Mouse (Mus musculus) limb, embryonic 13.5 days (tissue): ENCODE measurements at regions not wholly inside any gene's neighbourhood (a gene's known extent, or its start where the extent isn't known, plus 50 kb on each side); places are given as distances from the start of the nearest gene placed in this dataset.

Source experiments
- ATAC-seq: fragments of 200-750 bp; cut with Nextera tagmentation; 2 replicates; pipeline ENCODE4 v1.8.0; 2017; ENCODE audit warnings: low read depth, moderate number of reproducible peaks, moderate TSS enrichment; ENCODE audit not compliant: low FRiP score
- H3K27ac ChIP-seq: fragments of 300-500 bp; sonication (generic); 2 replicates; pipeline ENCODE4 v1.5.1; 2015; ENCODE audit warnings: inconsistent platforms, mild to moderate bottlenecking, moderate library complexity
- H3K27me3 ChIP-seq: fragments of 300-500 bp; sonication (generic); 2 replicates; pipeline ENCODE4 v1.6.1; 2015; ENCODE audit warnings: mild to moderate bottlenecking, inconsistent platforms
- H3K36me3 ChIP-seq: fragments of 300-500 bp; sonication (generic); 2 replicates; pipeline ENCODE4 v1.6.1; 2015; ENCODE audit warnings: inconsistent platforms, mild to moderate bottlenecking, moderate library complexity
- H3K4me1 ChIP-seq: fragments of 300-500 bp; sonication (generic); 2 replicates; pipeline ENCODE4 v1.6.1; 2015; ENCODE audit warnings: inconsistent platforms
- H3K4me2 ChIP-seq: fragments of 300-500 bp; sonication (generic); replicated peaks from 2 replicates; pipeline ENCODE4 v1.6.1; 2015; ENCODE audit warnings: inconsistent platforms, mild to moderate bottlenecking, moderate library complexity
- H3K4me3 ChIP-seq: fragments of 300-500 bp; sonication (generic); 2 replicates; pipeline ENCODE4 v1.5.1; 2015; ENCODE audit warnings: moderate library complexity, mild to moderate bottlenecking, inconsistent platforms
- H3K9ac ChIP-seq: fragments of 300-500 bp; sonication (generic); 2 replicates; pipeline ENCODE4 v1.6.1; 2015; ENCODE audit warnings: mild to moderate bottlenecking, inconsistent platforms
- H3K9me3 ChIP-seq: fragments of 300-500 bp; sonication (generic); 2 replicates; pipeline ENCODE4 v1.6.1; 2016; ENCODE audit warnings: inconsistent platforms
- WGBS: fragments of 180-500 bp; shearing (Covaris S2); methylation state at CpG from one replicate; pipeline ENCODE4 v1.1.7; 2015; 5-methylcytosine and 5-hydroxymethylcytosine counted together

DNA sequence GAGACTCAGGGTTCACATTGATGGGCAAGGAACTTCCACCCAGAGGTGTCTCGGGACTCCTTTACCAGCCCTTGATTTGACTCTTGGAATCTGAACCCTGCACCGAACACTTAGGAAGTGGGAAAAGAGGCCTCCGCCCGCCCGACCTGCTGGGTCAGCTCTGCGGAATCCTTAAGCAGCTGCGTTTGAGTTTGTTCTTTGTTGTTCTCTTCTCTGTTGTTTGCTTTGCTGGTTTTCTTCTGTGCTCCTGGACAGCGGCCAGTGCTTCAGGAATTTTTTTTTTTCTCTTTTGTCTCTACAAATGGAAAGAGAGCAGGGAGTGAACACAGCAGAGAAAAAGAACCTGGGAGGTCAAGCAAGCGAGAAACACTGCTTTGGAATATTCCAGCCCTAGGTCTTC lies 55.1 kb upstream of the Habp2 start:
- peak; percentile 30; the same call in 1 of the 2 replicates for ATAC-seq
- Histone ChIP-seq H3K4me3 (no peak overlapping the region), H3K9me3 (peaks cover 4% of the 10 kb centered on the region; the same call in 1 of the 2 replicates), H3K27ac (peak overlapping the region; percentile 44; the same call in 1 of the 2 replicates), H3K9ac (no peak overlapping the region), H3K27me3 (peaks cover 5% of the 10 kb centered on the region; the same call in 1 of the 2 replicates), H3K4me1 (peaks cover 40% of the 10 kb centered on the region), H3K36me3 (no peaks in the 10 kb centered on the region), H3K4me2 (no peak overlapping the region)
- WGBS: 52% methylated on average over 9 of the region's 9 CpGs

- WGBS: 35% methylated on average over 7 of the region's 7 CpGs
- ATAC-seq: peak; percentile 38
- Histone ChIP-seq H3K4me2 (no peak overlapping the region), H3K4me1 (peaks cover 40% of the 10 kb centered on the region), H3K27me3 (peaks cover 3% of the 10 kb centered on the region; the same call in 1 of the 2 replicates), H3K9ac (no peak overlapping the region), H3K9me3 (peaks cover 4% of the 10 kb centered on the region; the same call in 1 of the 2 replicates), H3K27ac (0 out of 2 replicates have a peak overlapping the region, but pooled peaks have one; percentile 6), H3K36me3 (no peaks in the 10 kb centered on the region), H3K4me3 (no peak overlapping the region)
These were observed 54.7 kb upstream of the Habp2 start for GRCm38 (mm10) chr19:56232269-56232668.

DNA sequence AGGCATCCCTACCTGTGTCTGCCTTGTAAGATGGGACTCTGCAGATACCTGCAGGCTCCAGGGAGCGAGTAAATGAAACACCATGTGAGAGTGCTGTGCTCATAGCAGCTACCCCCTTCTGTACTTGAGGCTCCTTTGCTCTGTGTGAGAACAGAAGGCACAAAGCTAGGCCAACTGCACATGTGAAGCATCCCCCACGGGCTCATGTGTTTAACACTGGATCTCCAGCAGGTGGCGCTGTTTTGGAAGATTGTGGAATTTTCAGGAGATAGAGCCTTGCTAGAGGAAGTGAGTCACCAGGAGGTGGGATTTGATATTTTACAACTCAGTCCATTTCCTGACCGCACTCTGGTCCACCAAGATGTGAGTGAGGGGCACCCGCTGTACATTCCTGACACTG lies 54.0 kb upstream of the Habp2 start:
- Histone ChIP-seq H3K4me3 (no peak overlapping the region), H3K9me3 (peaks cover 4% of the 10 kb centered on the region; the same call in 1 of the 2 replicates), H3K36me3 (no peaks in the 10 kb centered on the region), H3K27ac (peak overlapping the region; percentile 44; the same call in 1 of the 2 replicates), H3K4me2 (no peak overlapping the region), H3K4me1 (peaks cover 40% of the 10 kb centered on the region), H3K9ac (no peak overlapping the region), H3K27me3 (peaks cover 3% of the 10 kb centered on the region; the same call in 1 of the 2 replicates)
- no peak for ATAC-seq
- WGBS: 92% methylated on average over 5 of the region's 5 CpGs

GRCm38 (mm10) chr19:56235040-56235439 lies 51.9 kb upstream of the Habp2 start:
- Histone ChIP-seq H3K36me3 (no peaks in the 10 kb centered on the region), H3K9me3 (peaks cover 4% of the 10 kb centered on the region; the same call in 1 of the 2 replicates), H3K9ac (no peak overlapping the region), H3K27ac (peak overlapping the region; percentile 52; the same call in 1 of the 2 replicates), H3K4me3 (no peak overlapping the region), H3K27me3 (no peaks in the 10 kb centered on the region), H3K4me2 (no peak overlapping the region), H3K4me1 (peaks cover 34% of the 10 kb centered on the region)
- no peak for ATAC-seq
- 26% methylated on average over 2 of the region's 2 CpGs for WGBS
